Mouse (Mus musculus): Measurements from ENCODE around the gene Zfp651. TPM values are rescaled to one million over a fixed set of nuclear protein-coding genes. Genes with fewer than 3 reads are reported as not detected.

Zfp651 gene
- total RNA-seq, 1 experiment: 8.0 TPM

DNA sequence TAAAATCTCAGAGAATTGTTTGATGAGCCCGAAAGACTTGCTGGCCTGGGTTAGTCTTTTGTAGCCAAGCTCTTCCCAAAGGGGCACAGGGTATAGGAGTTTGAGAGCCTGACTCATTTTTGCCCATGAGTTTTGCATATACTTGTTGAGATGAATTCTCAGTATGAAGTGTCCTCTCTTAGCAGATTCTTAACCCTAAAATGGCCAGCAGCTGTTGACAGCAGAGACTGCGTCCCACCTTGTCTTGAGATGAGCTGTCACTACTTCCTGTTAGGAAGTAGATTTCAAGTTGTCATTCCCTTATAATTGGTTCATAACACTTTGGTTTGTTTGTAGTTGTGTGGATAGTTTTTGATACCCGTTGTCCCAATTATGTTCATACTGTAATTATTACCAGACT lies 18.0 kb upstream of the Zfp651 start:
- in situ Hi-C loops (cut with MboI; ENCODE audit: low sequenced_read_pairs in 2 of 2, unreplicated experiment in 2 of 2): loop anchor here in 1 of 2 experiments (25.0 kb wide), 1 partner anchor 1271 kb away; the partner anchor contains the start of gene Tmem42
- Histone ChIP-seq H3K9me3 (ENCODE audit: control insufficient read depth, insufficient read depth, low read depth, low read length) (no peaks in the 10 kb centered on the region), H3K9ac (ENCODE audit: insufficient read depth, low read depth, low read length, poor library complexity, severe bottlenecking) (no peak overlapping the region), H3K36me3 (ENCODE audit: control insufficient read depth, insufficient read depth, low read length, poor library complexity, severe bottlenecking) (peaks cover 11% of the 10 kb centered on the region), H3K4me3 (ENCODE audit: insufficient read depth in 1 of 2, low read depth in 1 of 2, low read length in 2 of 2, poor library complexity in 1 of 2, severe bottlenecking in 1 of 2) (no peak overlapping the region), H3K27ac (ENCODE audit: insufficient read depth, low read depth, low read length, poor library complexity, severe bottlenecking) (no peak overlapping the region), H3K4me1 (ENCODE audit: control insufficient read depth in 2 of 2, insufficient read depth in 2 of 2, low read length in 2 of 2, poor library complexity in 1 of 2) (no peaks in the 10 kb centered on the region)
- TF ChIP-seq CHD2 (IDR thresholded peaks at IDR 0.05; ENCODE audit: low read depth, low read length) (no peak), ZNF384 (IDR thresholded peaks at IDR 0.05; ENCODE audit: low read depth, low read length) (no peak), ZC3H11A (IDR thresholded peaks at IDR 0.05; ENCODE audit: borderline replicate concordance, low read depth, low read length) (no peak), HCFC1 (IDR thresholded peaks at IDR 0.05; ENCODE audit: borderline replicate concordance, insufficient read depth, low read length) (no peak), MAFK (IDR thresholded peaks at IDR 0.05; ENCODE audit: insufficient read depth, low read depth, low read length) (no peak)
- no peak for DNase-seq (ENCODE audit: low read depth, low spot score)

- Histone ChIP-seq H3K27ac (ENCODE audit: insufficient read depth, low read depth, low read length, poor library complexity, severe bottlenecking) (no peak overlapping the region), H3K36me3 (ENCODE audit: control insufficient read depth, insufficient read depth, low read length, poor library complexity, severe bottlenecking) (peaks cover 30% of the 10 kb centered on the region), H3K4me3 (ENCODE audit: insufficient read depth in 1 of 2, low read depth in 1 of 2, low read length in 2 of 2, poor library complexity in 1 of 2, severe bottlenecking in 1 of 2) (no peak overlapping the region), H3K4me1 (ENCODE audit: control insufficient read depth in 2 of 2, insufficient read depth in 2 of 2, low read length in 2 of 2, poor library complexity in 1 of 2) (no peaks in the 10 kb centered on the region), H3K9me3 (ENCODE audit: control insufficient read depth, insufficient read depth, low read depth, low read length) (no peaks in the 10 kb centered on the region), H3K9ac (ENCODE audit: insufficient read depth, low read depth, low read length, poor library complexity, severe bottlenecking) (no peak overlapping the region)
- no peak for DNase-seq (ENCODE audit: low read depth, low spot score)
- in situ Hi-C loops (cut with MboI; ENCODE audit: low sequenced_read_pairs in 2 of 2, unreplicated experiment in 2 of 2): loop anchor here in 1 of 2 experiments (25.0 kb wide), 1 partner anchor 1268 kb away; the partner anchor contains the start of gene Tmem42
- TF ChIP-seq HCFC1 (IDR thresholded peaks at IDR 0.05; ENCODE audit: borderline replicate concordance, insufficient read depth, low read length): no peak
- no peak for TF ChIP-seq MAFK (IDR thresholded peaks at IDR 0.05; ENCODE audit: insufficient read depth, low read depth, low read length)
- no peak for TF ChIP-seq ZC3H11A (IDR thresholded peaks at IDR 0.05; ENCODE audit: borderline replicate concordance, low read depth, low read length)
- TF ChIP-seq CHD2 (IDR thresholded peaks at IDR 0.05; ENCODE audit: low read depth, low read length): no peak
- TF ChIP-seq ZNF384 (IDR thresholded peaks at IDR 0.05; ENCODE audit: low read depth, low read length): no peak
These were observed 15.1 kb upstream of the Zfp651 start for GRCm38 (mm10) chr9:121744051-121744450.

DNA sequence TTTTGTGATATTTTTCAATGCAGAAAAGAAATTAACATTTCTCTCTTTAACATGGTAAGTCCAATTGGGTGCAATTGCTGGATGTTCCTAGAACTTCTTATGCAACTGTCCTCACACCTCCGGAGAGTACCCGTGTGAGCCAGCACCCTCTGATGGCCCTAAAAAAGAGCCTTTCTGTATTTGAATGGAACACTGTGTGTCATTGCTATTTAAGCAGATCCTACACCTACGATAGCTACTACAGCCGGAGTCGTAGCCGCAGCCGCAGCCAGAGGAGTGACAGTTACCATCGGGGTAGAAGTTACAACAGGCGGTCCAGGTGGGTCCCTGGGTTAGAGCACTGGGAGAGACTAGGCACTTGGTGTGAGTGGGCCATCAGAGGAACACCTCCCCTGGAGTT lies 6.4 kb upstream of the Zfp651 start:
- no peaks in the 10 kb centered on the region for H3K9me3 ChIP-seq (ENCODE audit: control insufficient read depth, insufficient read depth, low read depth, low read length)
- no peak for DNase-seq (ENCODE audit: low read depth, low spot score)
- in situ Hi-C loops (cut with MboI; ENCODE audit: low sequenced_read_pairs in 2 of 2, unreplicated experiment in 2 of 2): no loop called here
- 0 out of 4 replicates have a peak, but pooled peaks cover 0 to 2% of the 10 kb centered on the region in 2 experiments for H3K4me1 ChIP-seq (ENCODE audit: control insufficient read depth in 2 of 2, insufficient read depth in 2 of 2, low read length in 2 of 2, poor library complexity in 1 of 2)
- no peak overlapping the region for H3K4me3 ChIP-seq (ENCODE audit: insufficient read depth in 1 of 2, low read depth in 1 of 2, low read length in 2 of 2, poor library complexity in 1 of 2, severe bottlenecking in 1 of 2)
- H3K9ac ChIP-seq (ENCODE audit: insufficient read depth, low read depth, low read length, poor library complexity, severe bottlenecking): no peak overlapping the region
- H3K36me3 ChIP-seq (ENCODE audit: control insufficient read depth, insufficient read depth, low read length, poor library complexity, severe bottlenecking): peaks cover 47% of the 10 kb centered on the region
- no peak overlapping the region for H3K27ac ChIP-seq (ENCODE audit: insufficient read depth, low read depth, low read length, poor library complexity, severe bottlenecking)
- TF ChIP-seq MAFK (IDR thresholded peaks at IDR 0.05; ENCODE audit: insufficient read depth, low read depth, low read length) (no peak), HCFC1 (IDR thresholded peaks at IDR 0.05; ENCODE audit: borderline replicate concordance, insufficient read depth, low read length) (no peak), ZNF384 (IDR thresholded peaks at IDR 0.05; ENCODE audit: low read depth, low read length) (no peak), ZC3H11A (IDR thresholded peaks at IDR 0.05; ENCODE audit: borderline replicate concordance, low read depth, low read length) (no peak), CHD2 (IDR thresholded peaks at IDR 0.05; ENCODE audit: low read depth, low read length) (no peak)

DNA sequence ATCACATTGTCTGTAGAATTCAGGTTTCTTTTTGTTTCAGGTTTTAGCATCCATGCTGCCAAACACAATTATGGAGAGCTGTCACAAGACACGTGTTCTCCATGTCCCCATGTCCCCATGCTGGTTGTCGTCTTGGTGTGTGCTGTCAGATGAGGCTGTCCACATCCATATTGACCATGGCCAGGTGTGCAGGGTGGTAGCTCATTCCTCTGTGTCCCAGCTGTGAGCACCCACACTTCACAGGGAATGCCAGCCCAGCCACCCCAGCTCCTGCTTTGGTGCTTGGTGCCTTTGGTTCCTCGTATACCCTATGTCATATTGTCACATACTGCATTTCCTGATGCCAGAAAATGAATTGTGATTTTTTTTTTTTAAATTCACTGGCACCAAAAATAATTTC lies 4.5 kb upstream of the Zfp651 start:
- Histone ChIP-seq H3K4me3 (ENCODE audit: insufficient read depth in 1 of 2, low read depth in 1 of 2, low read length in 2 of 2, poor library complexity in 1 of 2, severe bottlenecking in 1 of 2) (no peak overlapping the region), H3K36me3 (ENCODE audit: control insufficient read depth, insufficient read depth, low read length, poor library complexity, severe bottlenecking) (peaks cover 32% of the 10 kb centered on the region), H3K9ac (ENCODE audit: insufficient read depth, low read depth, low read length, poor library complexity, severe bottlenecking) (no peak overlapping the region), H3K4me1 (ENCODE audit: control insufficient read depth in 2 of 2, insufficient read depth in 2 of 2, low read length in 2 of 2, poor library complexity in 1 of 2) (peaks cover 0 to 10% of the 10 kb centered on the region in 2 experiments; a peak in 1 of 4 replicates), H3K27ac (ENCODE audit: insufficient read depth, low read depth, low read length, poor library complexity, severe bottlenecking) (no peak overlapping the region), H3K9me3 (ENCODE audit: control insufficient read depth, insufficient read depth, low read depth, low read length) (no peaks in the 10 kb centered on the region)
- TF ChIP-seq HCFC1 (IDR thresholded peaks at IDR 0.05; ENCODE audit: borderline replicate concordance, insufficient read depth, low read length) (no peak), MAFK (IDR thresholded peaks at IDR 0.05; ENCODE audit: insufficient read depth, low read depth, low read length) (no peak), CHD2 (IDR thresholded peaks at IDR 0.05; ENCODE audit: low read depth, low read length) (no peak), ZNF384 (IDR thresholded peaks at IDR 0.05; ENCODE audit: low read depth, low read length) (no peak), ZC3H11A (IDR thresholded peaks at IDR 0.05; ENCODE audit: borderline replicate concordance, low read depth, low read length) (no peak)
- DNase-seq (ENCODE audit: low read depth, low spot score): no peak
- in situ Hi-C loops (cut with MboI; ENCODE audit: low sequenced_read_pairs in 2 of 2, unreplicated experiment in 2 of 2): no loop called here
